Mouse (Mus musculus): ENCODE data around the gene Abcc1.

Abcc1 gene

GRCm38 (mm10) chr16:14361362-14362098 lies at the start of gene Abcc1:
Gene Abcc1, plus strand, starts transcription at chr16:14361558.
- no peak for TF ChIP-seq POU5F1 (IDR thresholded peaks at IDR 0.05; ENCODE audit: borderline replicate concordance, low read length)
- TF ChIP-seq CTCF (conservative IDR thresholded peaks at IDR 0.05; ENCODE audit: low read length), result no peak
- TF ChIP-seq NANOG (IDR thresholded peaks at IDR 0.05; ENCODE audit: borderline replicate concordance, low read length), result no peak
- Histone ChIP-seq H3K4me1 (replicated peaks; ENCODE audit: low read depth, low read length) (peaks cover 56% of the 10 kb centered on the region), H3K4me3 (replicated peaks; ENCODE audit: low read length) (peak within 1 kb of the TSS; percentile 89), H3K36me3 (ENCODE audit: insufficient read depth, low read length) (peaks cover 3% of the 10 kb centered on the region; the same call in 1 of the 2 replicates), H3K27me3 (ENCODE audit: insufficient read depth, low read length) (peaks cover 2% of the 10 kb centered on the region; the same call in 1 of the 2 replicates), H3K9me3 (ENCODE audit: low read length) (no peaks in the 10 kb centered on the region)

GRCm38 (mm10) chr16:14312914-14313313 lies 48.4 kb upstream of the Abcc1 start:
- peaks cover 60% of the 10 kb centered on the region for H3K36me3 ChIP-seq (ENCODE audit: insufficient read depth, low read length)
- no peaks in the 10 kb centered on the region for H3K27me3 ChIP-seq (ENCODE audit: insufficient read depth, low read length)
- H3K9me3 ChIP-seq (ENCODE audit: low read length), result no peaks in the 10 kb centered on the region
- H3K4me1 ChIP-seq (replicated peaks; ENCODE audit: low read depth, low read length), result peaks cover 20% of the 10 kb centered on the region
- H3K4me3 ChIP-seq (replicated peaks; ENCODE audit: low read length), result no peak overlapping the region
- TF ChIP-seq POU5F1 (IDR thresholded peaks at IDR 0.05; ENCODE audit: borderline replicate concordance, low read length), result no peak
- no peak for TF ChIP-seq CTCF (conservative IDR thresholded peaks at IDR 0.05; ENCODE audit: low read length)
- TF ChIP-seq NANOG (IDR thresholded peaks at IDR 0.05; ENCODE audit: borderline replicate concordance, low read length), result no peak

GRCm38 (mm10) chr16:14316884-14317876 lies 44.2 kb upstream of the Abcc1 start, which contains the start of gene Fopnl:
Gene Fopnl, minus strand, starts transcription at chr16:14317405.
- H3K27me3 ChIP-seq (ENCODE audit: insufficient read depth, low read length), result peaks cover 8% of the 10 kb centered on the region; the same call in 1 of the 2 replicates
- H3K9me3 ChIP-seq (ENCODE audit: low read length), result no peaks in the 10 kb centered on the region
- TF ChIP-seq NANOG (IDR thresholded peaks at IDR 0.05; ENCODE audit: borderline replicate concordance, low read length), result no peak
- no peak for TF ChIP-seq POU5F1 (IDR thresholded peaks at IDR 0.05; ENCODE audit: borderline replicate concordance, low read length)
- TF ChIP-seq CTCF (conservative IDR thresholded peaks at IDR 0.05; ENCODE audit: low read length), result no peak
- peak within 1 kb of the TSS; percentile 95 for H3K4me3 ChIP-seq (replicated peaks; ENCODE audit: low read length)
- peaks cover 24% of the 10 kb centered on the region for H3K36me3 ChIP-seq (ENCODE audit: insufficient read depth, low read length)
- H3K4me1 ChIP-seq (replicated peaks; ENCODE audit: low read depth, low read length), result peaks cover 24% of the 10 kb centered on the region

- Histone ChIP-seq H3K36me3 (ENCODE audit: insufficient read depth, low read length) (peaks cover under 1% of the 10 kb centered on the region; the same call in 1 of the 2 replicates), H3K9me3 (ENCODE audit: low read length) (no peaks in the 10 kb centered on the region), H3K27me3 (ENCODE audit: insufficient read depth, low read length) (peaks cover 8% of the 10 kb centered on the region; the same call in 1 of the 2 replicates), H3K4me1 (replicated peaks; ENCODE audit: low read depth, low read length) (peaks cover 24% of the 10 kb centered on the region), H3K4me3 (replicated peaks; ENCODE audit: low read length) (no peak overlapping the region)
- TF ChIP-seq NANOG (IDR thresholded peaks at IDR 0.05; ENCODE audit: borderline replicate concordance, low read length) (no peak), POU5F1 (IDR thresholded peaks at IDR 0.05; ENCODE audit: borderline replicate concordance, low read length) (no peak)
Observed at GRCm38 (mm10) chr16:14319681-14320080, 41.7 kb upstream of the Abcc1 start.

GRCm38 (mm10) chr16:14320494-14320893 lies 40.9 kb upstream of the Abcc1 start:
- TF ChIP-seq CTCF (conservative IDR thresholded peaks at IDR 0.05; ENCODE audit: low read length) (no peak), NANOG (IDR thresholded peaks at IDR 0.05; ENCODE audit: borderline replicate concordance, low read length) (no peak), POU5F1 (IDR thresholded peaks at IDR 0.05; ENCODE audit: borderline replicate concordance, low read length) (no peak)
- Histone ChIP-seq H3K27me3 (ENCODE audit: insufficient read depth, low read length) (peaks cover 8% of the 10 kb centered on the region; the same call in 1 of the 2 replicates), H3K4me1 (replicated peaks; ENCODE audit: low read depth, low read length) (peaks cover 22% of the 10 kb centered on the region), H3K36me3 (ENCODE audit: insufficient read depth, low read length) (no peaks in the 10 kb centered on the region; the same call in 1 of the 2 replicates), H3K9me3 (ENCODE audit: low read length) (no peaks in the 10 kb centered on the region), H3K4me3 (replicated peaks; ENCODE audit: low read length) (no peak overlapping the region)

- Histone ChIP-seq H3K4me1 (replicated peaks; ENCODE audit: low read depth, low read length) (no peaks in the 10 kb centered on the region), H3K9me3 (ENCODE audit: low read length) (no peaks in the 10 kb centered on the region), H3K27me3 (ENCODE audit: insufficient read depth, low read length) (peaks cover 6% of the 10 kb centered on the region; the same call in 1 of the 2 replicates), H3K36me3 (ENCODE audit: insufficient read depth, low read length) (no peaks in the 10 kb centered on the region), H3K4me3 (replicated peaks; ENCODE audit: low read length) (no peak overlapping the region)
- TF ChIP-seq NANOG (IDR thresholded peaks at IDR 0.05; ENCODE audit: borderline replicate concordance, low read length), result no peak
- TF ChIP-seq CTCF (conservative IDR thresholded peaks at IDR 0.05; ENCODE audit: low read length), result no peak
- no peak for TF ChIP-seq POU5F1 (IDR thresholded peaks at IDR 0.05; ENCODE audit: borderline replicate concordance, low read length)
Observed at GRCm38 (mm10) chr16:14328156-14328555, 33.2 kb upstream of the Abcc1 start.

- Histone ChIP-seq H3K36me3 (ENCODE audit: insufficient read depth, low read length) (no peaks in the 10 kb centered on the region), H3K9me3 (ENCODE audit: low read length) (no peaks in the 10 kb centered on the region; the same call in 1 of the 2 replicates), H3K4me1 (replicated peaks; ENCODE audit: low read depth, low read length) (peaks cover 3% of the 10 kb centered on the region; the same call in 1 of the 2 replicates), H3K4me3 (replicated peaks; ENCODE audit: low read length) (no peak overlapping the region), H3K27me3 (ENCODE audit: insufficient read depth, low read length) (no peaks in the 10 kb centered on the region)
- no peak for TF ChIP-seq POU5F1 (IDR thresholded peaks at IDR 0.05; ENCODE audit: borderline replicate concordance, low read length)
- no peak for TF ChIP-seq NANOG (IDR thresholded peaks at IDR 0.05; ENCODE audit: borderline replicate concordance, low read length)
- TF ChIP-seq CTCF (conservative IDR thresholded peaks at IDR 0.05; ENCODE audit: low read length), result no peak
Observed at GRCm38 (mm10) chr16:14344967-14345366, 16.4 kb upstream of the Abcc1 start.

- Histone ChIP-seq H3K9me3 (ENCODE audit: low read length) (no peaks in the 10 kb centered on the region), H3K4me1 (replicated peaks; ENCODE audit: low read depth, low read length) (peaks cover 21% of the 10 kb centered on the region), H3K36me3 (ENCODE audit: insufficient read depth, low read length) (no peaks in the 10 kb centered on the region), H3K27me3 (ENCODE audit: insufficient read depth, low read length) (no peaks in the 10 kb centered on the region), H3K4me3 (replicated peaks; ENCODE audit: low read length) (no peak overlapping the region)
- no peak for TF ChIP-seq POU5F1 (IDR thresholded peaks at IDR 0.05; ENCODE audit: borderline replicate concordance, low read length)
- no peak for TF ChIP-seq CTCF (conservative IDR thresholded peaks at IDR 0.05; ENCODE audit: low read length)
Observed at GRCm38 (mm10) chr16:14351571-14351970, 9.8 kb upstream of the Abcc1 start.
